Comparison of ENCODE assay signal across 8 mouse cellular contexts in the genomic region with DNA sequence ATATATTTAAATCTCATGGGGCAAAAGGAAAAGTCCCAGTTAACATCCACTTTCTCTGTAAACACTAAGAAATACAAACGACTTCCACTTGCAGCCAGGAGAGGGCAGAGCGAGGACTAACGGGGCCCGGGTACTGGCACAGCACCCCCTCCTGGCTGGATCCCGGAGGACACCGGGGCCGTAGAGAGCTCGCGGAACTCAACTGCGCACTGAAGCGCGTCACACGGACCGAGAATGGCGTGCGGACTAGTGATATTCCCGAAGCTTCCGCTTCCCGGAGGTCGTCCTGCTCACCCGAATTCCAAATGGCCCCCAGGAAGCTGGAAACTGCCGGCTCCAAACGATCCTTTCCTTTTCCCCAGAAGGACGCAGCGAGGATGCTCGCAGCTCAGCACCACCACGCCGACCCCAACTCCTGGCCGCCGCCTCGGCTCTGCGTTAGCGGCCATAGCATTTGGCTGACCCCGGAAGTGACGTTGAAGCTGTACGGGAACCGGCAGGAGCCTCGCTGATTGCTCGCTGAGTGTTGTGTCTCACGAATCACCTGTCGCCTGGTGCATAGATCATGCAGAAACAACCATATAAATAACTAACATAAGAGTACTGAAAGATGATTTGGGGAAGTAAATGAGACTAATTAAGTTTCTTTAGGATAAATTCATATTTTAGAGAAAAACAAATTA. TPM values are rescaled to one million over a fixed set of nuclear protein-coding genes. Genes with fewer than 3 reads are reported as not detected.
A peak's percentile ranks its signal among the peaks of the same experiment; 100 is the strongest.
DNase-seq lines count a peak whose midpoint lies in the region; ATAC-seq lines count a peak whose summit lies in the region.

A gene (plus strand): TSS at position 554 of the 683 bp plus-strand sequence.

- intact Hi-C loops in heart, postnatal 14 days (cut with DNase I): loop anchor here (10.0 kb wide), 1 partner anchor 1180 kb away; no protein-coding TSS in a partner anchor

- peak within 1 kb of the TSS; percentile 60; the same call in 1 of the 2 replicates for H3K9ac ChIP-seq in forebrain, embryonic 14.5 days (ENCODE audit: low read length)
- peak within 1 kb of the TSS; percentile 60 for H3K9ac ChIP-seq in neural tube, embryonic 15.5 days (replicated peaks)

- peak within 1 kb of the TSS; percentile 86 for H3K27ac ChIP-seq in forebrain, embryonic 14.5 days (ENCODE audit: low read depth, low read length)
- H3K27ac ChIP-seq in neural tube, embryonic 15.5 days (replicated peaks): peak within 1 kb of the TSS; percentile 97

- H3K4me3 ChIP-seq in forebrain, embryonic 14.5 days (ENCODE audit: low read depth, low read length): peak within 1 kb of the TSS; percentile 42
- peak within 1 kb of the TSS; percentile 53 for H3K4me3 ChIP-seq in neural tube, embryonic 15.5 days (replicated peaks)

- peaks cover 2% of the 10 kb centered on the region; the same call in 1 of the 2 replicates for H3K4me1 ChIP-seq in forebrain, embryonic 14.5 days (ENCODE audit: control insufficient read depth, insufficient read depth, low read length)
- 0 out of 2 replicates have a peak, but pooled peaks cover 2% of the 10 kb centered on the region for H3K4me1 ChIP-seq in neural tube, embryonic 15.5 days

- no peaks in the 10 kb centered on the region for H3K27me3 ChIP-seq in forebrain, embryonic 14.5 days (replicated peaks; ENCODE audit: control insufficient read depth, insufficient read depth, low read length)
- H3K27me3 ChIP-seq in neural tube, embryonic 15.5 days (replicated peaks): peaks cover 9% of the 10 kb centered on the region; the same call in 1 of the 2 replicates

- no peaks in the 10 kb centered on the region for H3K9me3 ChIP-seq in forebrain, embryonic 14.5 days (replicated peaks; ENCODE audit: control insufficient read depth, low read length)
- no peaks in the 10 kb centered on the region for H3K9me3 ChIP-seq in neural tube, embryonic 15.5 days (replicated peaks)

- WGBS in forebrain, embryonic 14.5 days: under 1% methylated on average over 41 of the region's 41 CpGs
- WGBS in neural tube, embryonic 15.5 days: under 1% methylated on average over 36 of the region's 41 CpGs

- DNase-seq in ES-CJ7 (ENCODE audit: low read depth, low spot score): peak; percentile 95
- DNase-seq in cerebellum, adult 11 months: peak; percentile 96
- DNase-seq in forebrain, embryonic 14.5 days (ENCODE audit: low spot score): peak; percentile 97
- peak; percentile 96 for DNase-seq in heart, postnatal 14 days
- peak; percentile 94 for DNase-seq in layer of hippocampus, adult 11-12 months (ENCODE audit: low spot score)
- peak; percentile 91 to 93 for DNase-seq in lung, adult 18-20 months
- peak; percentile 91 for DNase-seq in testis, postnatal 14 days (ENCODE audit: low spot score)

- ATAC-seq in forebrain, embryonic 14.5 days: peak; percentile 100
- peak; percentile 99 for ATAC-seq in neural tube, embryonic 15.5 days (ENCODE audit: low FRiP score)

- peak within 1 kb of the TSS; percentile 34 for H3K4me2 ChIP-seq in forebrain, embryonic 14.5 days (ENCODE audit: low read length)
- H3K4me2 ChIP-seq in neural tube, embryonic 15.5 days: peak within 1 kb of the TSS; percentile 46

- no peaks in the 10 kb centered on the region for H3K36me3 ChIP-seq in forebrain, embryonic 14.5 days (ENCODE audit: control insufficient read depth, insufficient read depth, low read length)
- H3K36me3 ChIP-seq in neural tube, embryonic 15.5 days: no peaks in the 10 kb centered on the region

RNA-seq across cellular contexts. Expression of the gene that starts here (rescaled TPM):
- 111 and 122 TPM in 2 replicates for polyA plus RNA-seq in forebrain, embryonic 14.5 days (2014; fragmentation: Nextera tagmentation; extraction: Ambion mirVana)
- total RNA-seq in heart, postnatal 14 days (2021): 100 to 1,000 TPM; 728 to 730 TPM
- polyA plus RNA-seq in neural tube, embryonic 15.5 days (2015; fragmentation: Nextera tagmentation; extraction: Ambion mirVana): 139 and 140 TPM in 2 replicates

Comparison
In these comparisons a context has a peak if more than half of its experiments do, and no peak if none do; other contexts are left out.
1. Peak in every context shown above with its lines: DNase-seq, ATAC-seq, H3K4me3 ChIP-seq and H3K27ac ChIP-seq.